Mouse (Mus musculus): ENCODE results near the gene Sltm.
"Not testable (repeated sequence)": the region's sequence is repeated elsewhere in the genome, so short reads cannot be mapped to it uniquely, and the experiment has no call there.

The Sltm gene

DNA sequence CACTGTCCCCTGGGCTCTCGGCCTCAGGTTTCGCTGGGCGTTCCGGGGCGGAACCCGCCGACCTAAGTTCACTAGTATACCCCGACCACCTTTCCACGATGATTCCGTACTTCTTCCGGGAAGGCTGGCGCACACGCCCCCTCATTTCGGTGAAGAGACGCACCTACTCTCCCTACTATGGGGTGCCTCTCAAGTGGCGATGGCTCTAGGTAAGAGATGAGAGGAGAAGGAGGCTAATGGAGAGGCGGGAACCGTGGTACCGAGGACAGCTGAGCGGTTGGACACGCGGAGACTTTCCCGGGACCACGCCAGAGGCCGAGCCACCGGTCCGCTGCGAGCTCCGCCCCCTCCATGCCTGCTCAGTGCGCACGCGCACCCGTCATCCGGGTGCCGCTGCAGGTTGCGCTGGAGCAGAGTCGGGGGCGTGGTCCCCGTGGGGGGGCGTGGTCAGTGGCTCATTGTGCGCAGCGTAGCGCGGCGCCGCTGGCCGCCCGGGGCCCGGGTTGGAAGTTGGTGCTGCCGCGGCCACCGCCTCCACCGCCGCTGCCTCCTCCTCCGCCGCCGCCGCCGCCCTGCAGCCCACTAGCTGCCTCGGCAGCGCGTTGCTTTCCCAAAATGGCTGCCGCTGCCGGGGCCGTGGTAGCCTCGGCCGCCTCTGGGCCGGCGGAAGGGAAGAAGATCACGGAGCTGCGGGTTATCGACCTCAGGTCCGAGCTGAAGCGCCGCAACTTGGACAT lies at the start of gene Sltm:
Gene Sltm, plus strand, starts transcription at position 450 of the 737 bp plus-strand sequence.
- peak; percentile 99 for DNase-seq (ENCODE audit: extremely low spot score, low spot score)

DNA sequence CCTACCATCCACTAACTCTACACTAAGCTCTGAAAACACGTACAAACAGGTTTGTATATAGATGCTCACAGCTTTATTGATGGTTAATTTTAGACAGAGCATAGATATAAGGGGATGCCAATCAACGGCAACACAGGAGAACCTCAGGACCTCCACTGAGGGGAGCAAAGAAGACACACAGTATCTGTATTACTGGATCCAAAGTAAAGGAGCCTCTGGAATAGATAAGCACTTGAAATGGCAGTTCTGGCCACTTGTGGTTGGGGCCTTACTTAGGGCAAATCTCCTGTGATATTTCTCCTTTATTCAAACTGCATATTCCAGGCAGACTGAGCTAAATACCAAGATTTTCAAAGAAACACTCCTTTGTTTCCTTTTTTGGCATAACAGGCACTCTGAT lies 49.5 kb upstream of the Sltm start:
- DNase-seq (ENCODE audit: extremely low spot score, low spot score) = no peak

DNA sequence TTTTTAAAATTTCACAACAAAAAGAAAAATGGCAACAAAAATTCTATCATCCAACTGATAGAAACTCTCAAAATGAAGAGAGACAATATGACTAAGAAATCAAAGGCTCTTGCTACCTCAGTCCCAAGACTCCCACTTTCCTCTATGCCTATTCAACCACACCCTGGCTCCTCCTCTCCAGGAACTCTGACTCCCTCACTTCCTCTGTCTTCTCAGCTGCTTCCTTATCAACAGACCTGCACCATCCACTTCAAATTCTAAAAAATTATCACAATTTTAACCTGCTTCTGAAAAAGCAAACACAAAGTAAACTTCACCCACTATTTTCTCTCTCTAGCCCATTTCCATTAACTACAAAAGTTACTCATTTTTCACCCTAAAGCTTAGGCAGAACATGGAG lies 45.6 kb upstream of the Sltm start:
- no peak for DNase-seq (ENCODE audit: extremely low spot score, low spot score)

DNA sequence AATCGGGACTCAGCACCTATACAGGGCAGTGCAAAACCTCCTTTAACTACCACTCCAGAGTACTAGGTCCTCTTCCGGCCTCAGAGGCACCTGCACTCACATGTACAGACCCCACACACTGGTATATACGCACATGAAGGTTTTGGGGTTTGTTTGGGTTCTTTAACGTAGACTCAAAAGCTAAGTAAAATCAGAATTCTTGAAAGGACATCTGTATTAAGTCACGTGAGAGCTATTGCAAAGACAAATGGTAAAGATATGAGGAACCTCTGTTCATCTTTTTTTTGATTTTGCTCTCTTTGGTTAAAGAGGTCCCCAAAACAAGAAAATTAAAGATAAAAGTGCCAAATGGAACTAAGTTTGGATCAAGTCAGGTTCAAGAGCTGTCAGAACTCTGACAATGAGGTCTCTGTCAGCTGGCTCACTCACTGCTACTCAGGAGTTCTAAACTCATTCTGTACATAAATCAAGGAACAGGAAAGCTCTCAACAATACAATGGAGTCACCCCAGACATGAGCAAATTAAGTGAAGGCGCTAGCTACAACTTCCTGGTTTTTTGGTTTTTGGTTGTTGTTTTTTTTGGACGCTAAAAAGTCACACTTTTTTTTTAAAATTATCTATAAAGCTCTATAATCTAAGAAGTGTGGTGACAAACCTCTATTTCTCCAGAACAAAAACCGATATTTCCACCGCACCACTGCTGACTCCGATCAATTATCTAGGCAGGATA lies 40.1 kb upstream of the Sltm start:
- no peak for DNase-seq (ENCODE audit: extremely low spot score, low spot score)

DNA sequence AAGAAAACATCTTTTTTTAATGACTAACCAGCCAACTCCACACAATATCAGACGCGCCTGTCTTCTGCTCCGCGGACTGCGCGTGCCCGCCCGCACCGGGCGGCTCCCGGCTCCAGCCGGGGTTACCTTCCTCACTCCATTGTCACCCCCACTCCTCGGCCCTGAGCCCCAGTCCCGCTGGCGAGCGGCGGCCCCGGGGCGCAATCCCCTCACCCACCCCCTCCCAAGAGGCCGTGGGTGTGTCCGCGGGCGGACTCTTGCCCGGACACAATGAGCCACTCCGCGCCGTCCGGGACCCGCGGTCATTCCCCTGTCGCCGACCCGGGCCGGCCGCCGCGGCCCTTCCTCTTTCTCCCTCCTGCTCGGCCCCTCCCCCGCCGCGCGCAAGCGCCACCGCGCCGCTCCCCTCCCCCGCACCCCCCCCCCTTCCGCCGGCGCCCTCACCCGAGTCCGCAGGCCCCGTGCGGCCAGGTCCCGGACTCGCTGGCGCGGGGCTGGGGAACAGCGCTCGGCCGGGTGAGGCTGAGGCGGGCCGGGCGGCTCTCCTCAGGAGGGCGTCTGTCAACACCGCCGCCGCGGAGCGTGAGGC lies 39.4 kb upstream of the Sltm start:
- DNase-seq (ENCODE audit: extremely low spot score, low spot score) = peak; percentile 83

DNA sequence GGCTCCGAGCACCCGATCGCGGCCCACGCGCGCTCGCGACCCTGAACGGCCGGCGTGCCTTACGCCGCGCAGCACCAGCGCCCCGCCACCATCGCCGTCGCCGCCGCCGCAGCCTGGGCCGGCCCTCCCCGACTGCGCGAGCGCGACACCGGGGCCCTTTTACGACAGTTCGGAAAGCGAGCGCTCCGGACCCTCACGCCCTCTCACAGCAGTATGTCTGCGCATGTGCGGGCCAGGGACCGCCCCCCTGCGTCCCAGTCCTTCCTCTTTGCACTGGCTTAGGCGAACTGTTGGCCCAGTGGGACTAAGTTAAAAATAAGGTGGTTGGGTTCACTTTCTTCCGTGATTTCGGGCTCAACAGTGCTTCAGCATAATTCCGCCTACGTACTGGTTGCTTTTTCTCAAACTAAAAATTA lies 38.9 kb upstream of the Sltm start, which contains the start of gene Rnf111:
Gene Rnf111, minus strand, starts transcription at position 100 of the 416 bp plus-strand sequence.
- DNase-seq (ENCODE audit: extremely low spot score, low spot score) = peak; percentile 96

DNA sequence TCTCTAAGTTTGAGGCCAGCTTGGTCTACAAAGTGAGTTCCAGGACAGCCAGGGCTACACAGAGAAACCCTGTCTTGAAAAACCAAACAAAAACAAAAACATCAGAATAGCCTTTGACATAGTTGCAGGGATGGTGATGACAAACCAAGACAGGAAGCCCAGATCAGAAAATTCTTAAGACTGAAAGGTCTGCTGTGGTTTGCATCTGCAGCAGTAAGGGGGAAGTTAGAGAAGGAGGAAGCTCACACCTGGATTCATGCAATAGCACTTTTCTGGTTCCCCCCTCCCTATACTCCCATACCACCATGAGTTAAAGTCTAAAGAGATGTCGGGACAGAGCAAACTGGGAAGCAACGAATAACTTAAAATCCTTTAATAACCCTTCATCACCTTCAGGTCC lies 36.4 kb upstream of the Sltm start:
- no peak for DNase-seq (ENCODE audit: extremely low spot score, low spot score)

DNA sequence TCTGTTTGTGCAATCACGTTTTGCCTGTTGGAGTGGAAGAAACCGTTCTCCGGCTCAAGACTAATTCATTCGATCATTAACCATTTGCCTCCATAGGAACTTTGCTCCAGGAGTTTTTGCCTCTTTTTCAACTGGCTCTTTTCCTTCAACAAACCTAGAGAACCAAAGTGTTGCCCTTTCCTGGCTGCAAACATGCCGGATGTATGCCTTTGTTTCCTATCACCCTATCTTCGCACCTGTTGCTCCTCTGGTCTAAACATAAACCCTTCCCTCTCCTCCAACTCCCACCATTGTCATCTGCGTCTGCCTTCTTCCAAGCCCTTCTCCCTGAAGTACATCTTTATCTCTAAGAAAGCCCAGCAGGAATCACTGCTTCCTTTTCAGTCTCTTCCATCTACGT lies 35.8 kb upstream of the Sltm start:
- DNase-seq (ENCODE audit: extremely low spot score, low spot score) = no peak

DNA sequence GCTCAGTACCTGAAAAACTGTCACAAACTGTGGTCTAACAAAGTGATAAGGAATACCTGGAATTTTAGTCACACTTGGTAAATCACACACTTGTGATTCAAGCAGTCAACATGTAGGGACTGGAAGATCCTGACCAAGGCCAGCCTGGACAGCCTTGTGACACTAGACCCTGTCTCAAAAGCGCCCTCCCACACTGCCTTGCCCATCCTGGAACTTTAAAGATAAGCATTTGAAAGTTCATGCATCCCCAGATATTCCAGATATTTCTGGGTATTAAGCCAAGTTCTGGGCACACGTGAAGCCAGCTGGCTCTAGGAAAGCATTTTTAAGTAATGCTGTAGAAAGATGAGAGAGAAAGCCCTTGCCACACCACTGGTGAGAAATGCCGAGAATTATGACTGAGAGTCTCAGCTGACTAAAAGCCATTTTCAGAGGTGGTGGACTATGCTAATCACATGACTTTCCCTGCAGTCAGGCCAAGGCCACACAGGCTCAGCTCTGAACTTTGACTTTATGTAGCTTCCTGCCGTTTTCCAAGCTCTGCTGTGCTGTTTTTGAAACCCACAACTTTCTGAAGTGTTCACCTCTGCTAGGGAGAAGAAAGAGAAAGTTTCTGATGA lies 32.5 kb upstream of the Sltm start:
- no peak for DNase-seq (ENCODE audit: extremely low spot score, low spot score)

DNA sequence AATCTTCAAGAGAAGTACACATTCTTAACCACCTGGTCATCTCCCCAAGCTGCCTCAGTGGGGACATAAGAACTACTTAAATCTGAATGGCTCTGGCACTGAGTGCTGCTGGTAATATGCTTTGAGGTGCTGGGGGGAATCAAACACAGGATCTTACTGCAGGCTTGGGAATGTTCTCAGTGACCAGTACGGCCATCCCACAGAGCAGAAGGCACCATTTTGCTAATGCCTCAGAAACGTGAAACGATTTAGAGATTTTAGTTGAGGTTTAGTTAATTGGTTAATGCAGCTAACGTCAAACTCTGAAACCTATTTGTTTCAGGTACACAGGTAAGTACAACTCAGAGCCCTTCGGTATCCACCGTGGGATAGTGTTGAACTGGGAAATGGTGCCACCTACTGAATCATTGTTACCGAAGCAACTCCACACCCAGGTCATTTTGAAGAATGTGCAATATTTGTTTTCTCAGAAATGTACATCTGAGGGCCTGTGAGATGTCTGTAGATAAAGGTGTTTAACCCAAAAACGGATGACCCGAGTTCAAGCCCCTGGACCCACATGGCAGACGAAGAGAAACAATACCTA lies 31.5 kb upstream of the Sltm start:
- DNase-seq (ENCODE audit: extremely low spot score, low spot score) = no peak

DNA sequence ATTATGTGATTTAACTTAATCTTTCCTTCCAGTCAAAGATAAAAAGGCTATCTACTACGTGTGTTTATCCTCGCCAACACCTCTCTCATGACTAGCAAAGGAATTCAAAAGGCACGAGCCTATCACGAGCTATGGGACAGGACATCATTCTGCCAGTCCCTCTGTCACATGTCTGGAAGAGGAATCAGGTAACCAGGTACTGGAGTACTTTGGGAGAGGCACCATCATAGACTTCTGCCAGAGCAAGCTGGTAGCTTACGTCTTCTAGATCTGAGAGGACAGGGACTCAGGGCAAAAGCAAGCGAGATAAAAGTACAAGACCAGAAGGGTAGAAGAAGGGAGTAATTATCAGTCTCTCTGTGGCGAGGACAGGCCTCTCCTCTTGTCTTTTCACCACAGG lies 30.9 kb upstream of the Sltm start:
- DNase-seq (ENCODE audit: extremely low spot score, low spot score) = no peak

DNA sequence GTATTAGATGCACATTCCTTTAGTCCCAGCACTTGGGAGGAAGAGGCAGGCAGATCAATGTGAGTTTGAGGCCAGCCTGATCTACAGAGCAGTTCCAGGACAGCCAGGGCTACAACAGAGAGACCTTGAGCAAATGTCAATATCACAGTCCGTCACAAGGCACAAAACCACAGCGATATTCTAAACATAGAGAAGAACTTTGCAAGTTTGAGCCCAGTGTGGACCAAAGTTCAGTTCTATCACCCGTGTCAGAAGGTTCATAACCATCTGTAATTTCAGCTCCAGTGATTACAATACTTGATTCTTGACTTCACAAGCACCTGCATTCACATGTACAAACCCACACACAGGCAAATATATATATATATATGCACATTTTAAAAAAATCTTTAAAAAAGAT lies 21.9 kb upstream of the Sltm start:
- no peak for DNase-seq (ENCODE audit: extremely low spot score, low spot score)

DNA sequence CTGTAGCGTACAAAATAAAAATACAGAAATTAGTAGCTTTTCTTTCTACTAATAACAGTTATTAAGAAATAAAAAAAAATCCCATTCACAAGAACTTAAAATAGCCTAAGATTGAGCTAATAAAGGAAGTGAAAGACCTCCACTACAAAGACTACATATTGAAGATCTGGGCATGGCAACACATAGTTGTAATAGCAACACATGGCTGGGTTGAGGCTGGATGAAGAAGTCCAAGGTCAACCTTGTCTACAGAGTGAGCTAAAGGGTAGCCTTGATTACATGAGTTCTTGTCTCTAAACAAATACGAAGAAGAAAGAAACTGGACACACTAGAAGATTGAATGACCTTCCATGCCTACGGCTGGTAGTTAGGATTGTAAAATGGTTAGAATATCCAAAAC lies 18.7 kb upstream of the Sltm start:
- DNase-seq (ENCODE audit: extremely low spot score, low spot score) = no peak

DNA sequence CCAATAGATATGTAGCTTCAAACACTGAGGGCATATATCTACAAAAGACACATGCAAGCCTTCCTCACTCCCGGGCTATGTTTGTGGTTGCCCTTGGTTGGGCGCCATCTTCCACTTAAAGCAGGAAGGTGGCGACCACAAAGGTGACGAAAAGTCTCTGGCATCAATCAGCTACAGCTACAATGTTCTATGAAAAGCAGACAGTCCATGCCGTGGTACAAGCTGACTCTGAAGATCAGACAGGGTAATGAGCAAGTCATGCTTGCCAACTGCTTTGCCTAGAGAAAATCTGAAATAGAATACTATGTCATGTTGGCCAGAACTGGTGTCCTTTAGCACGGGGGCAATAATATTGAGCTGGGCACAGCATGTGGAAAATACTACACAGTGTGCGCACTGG lies 18.2 kb upstream of the Sltm start:
- no peak for DNase-seq (ENCODE audit: extremely low spot score, low spot score)

DNA sequence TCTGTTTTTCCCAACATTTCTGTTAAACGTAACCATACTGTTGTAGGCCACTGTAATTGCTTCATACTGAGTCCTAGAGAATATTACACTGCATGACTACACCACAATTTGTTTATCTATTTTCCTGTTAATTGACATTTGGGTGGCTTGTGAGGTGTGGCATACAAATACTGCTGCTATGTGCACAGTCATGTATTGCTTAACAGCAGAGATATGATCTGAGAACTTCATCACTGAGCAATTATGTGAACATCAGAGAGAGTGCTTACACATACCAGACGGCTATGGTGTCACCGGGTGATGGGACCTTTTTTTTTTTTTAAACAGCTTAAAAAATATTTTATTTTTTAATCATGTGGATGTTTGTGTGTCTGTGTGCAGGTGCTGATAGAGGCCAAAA lies 9.2 kb upstream of the Sltm start:
- DNase-seq (ENCODE audit: extremely low spot score, low spot score) = no peak

DNA sequence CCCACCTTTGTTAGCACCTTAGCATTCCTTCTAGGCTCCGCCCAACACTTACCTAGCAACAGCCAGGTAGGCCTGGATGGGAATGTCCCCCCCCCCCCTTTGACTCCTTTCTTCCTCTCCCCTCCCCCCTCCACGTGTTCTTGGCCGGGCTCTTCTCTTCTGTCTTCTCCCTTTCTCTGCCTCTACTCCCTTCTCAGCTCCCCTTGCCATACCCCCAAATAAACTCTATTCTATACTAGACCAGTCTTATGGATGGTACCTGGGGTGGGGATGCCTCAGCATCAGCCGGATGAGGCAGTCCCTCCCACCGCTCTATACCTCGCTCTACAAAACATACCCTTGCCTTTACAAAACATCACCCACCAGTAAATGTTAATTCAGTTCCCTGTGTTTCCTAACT lies 970 bp upstream of the Sltm start:
- DNase-seq (ENCODE audit: extremely low spot score, low spot score) = no peak

DNA sequence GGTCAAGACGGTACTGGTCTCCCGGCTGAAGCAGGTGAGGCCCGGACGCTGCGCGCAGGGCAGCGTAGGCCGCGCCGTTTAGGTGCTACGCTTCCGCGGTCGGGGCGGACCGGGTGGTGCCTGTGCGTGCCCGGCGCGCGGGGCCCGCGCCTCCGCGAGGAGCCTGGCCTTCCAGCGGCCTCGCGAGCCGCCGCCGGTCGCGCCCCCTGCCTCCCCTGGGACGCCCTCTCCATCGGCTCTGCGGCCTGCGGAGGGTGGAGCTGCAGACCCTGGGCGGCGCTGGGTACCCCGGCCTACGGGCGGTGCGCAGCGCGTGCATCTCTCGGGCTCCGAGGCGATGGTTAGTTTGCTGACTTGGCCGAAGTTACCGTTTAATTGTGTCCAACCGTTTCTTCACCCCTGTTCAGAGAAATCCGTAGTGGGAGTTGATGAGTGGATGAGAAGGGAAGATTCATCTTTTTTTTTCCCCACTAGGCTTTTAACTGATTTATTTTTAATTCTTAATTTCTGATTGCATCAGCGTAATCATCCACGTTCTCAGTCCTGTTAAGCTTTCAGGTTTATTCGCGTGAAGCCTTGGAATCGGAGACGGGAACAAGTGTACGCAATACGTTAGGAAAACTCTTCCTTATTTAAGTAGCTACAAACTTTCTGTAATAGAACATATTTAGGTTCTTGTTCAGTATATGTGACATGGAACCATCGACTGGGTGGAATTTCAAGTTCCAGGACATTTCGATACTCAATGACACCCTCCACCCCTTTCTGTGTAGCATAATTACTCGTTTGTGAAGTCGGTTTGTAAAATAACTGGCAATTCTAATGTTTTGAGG lies 710 bp downstream of the Sltm start:
- DNase-seq (ENCODE audit: extremely low spot score, low spot score) = no peak

DNA sequence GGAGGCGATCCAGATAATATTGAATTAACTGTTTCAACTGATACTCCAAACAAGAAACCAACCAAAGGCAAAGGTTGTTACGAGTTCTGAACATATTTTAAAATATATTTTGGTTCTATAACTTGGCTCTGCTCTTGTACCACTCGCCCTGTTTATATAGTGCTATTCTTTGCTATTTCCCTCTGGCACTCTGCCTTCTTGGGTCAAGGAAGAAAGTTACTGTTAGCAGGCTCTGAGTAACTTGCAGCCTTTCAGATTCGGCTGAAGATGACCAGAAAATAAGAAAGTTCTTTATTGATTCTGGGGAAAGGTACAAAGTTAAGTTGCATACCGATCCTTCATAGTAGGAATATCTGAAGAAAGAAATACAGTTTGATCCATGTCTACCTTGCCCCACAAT lies 1.4 kb downstream of the Sltm start:
- no peak for DNase-seq (ENCODE audit: extremely low spot score, low spot score)

DNA sequence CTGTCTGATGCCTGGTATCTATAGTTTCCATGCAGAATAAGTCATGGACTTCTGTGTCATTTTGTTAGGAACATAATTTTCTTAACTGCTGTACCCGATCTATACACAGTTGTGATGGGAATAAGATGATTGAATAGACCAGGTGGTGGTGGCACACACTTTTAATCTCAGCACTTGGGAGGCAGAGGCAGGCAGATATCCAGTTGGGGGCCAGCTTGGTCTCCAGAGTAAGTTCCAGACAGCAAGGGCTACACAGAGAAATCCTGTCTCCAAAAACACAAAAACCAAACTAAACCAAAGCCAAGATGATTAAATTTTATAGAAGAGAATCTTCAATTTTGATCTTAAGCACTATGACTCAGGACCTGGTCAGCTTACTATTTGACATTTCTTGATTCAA lies 2.3 kb downstream of the Sltm start:
- no peak for DNase-seq (ENCODE audit: extremely low spot score, low spot score)

DNA sequence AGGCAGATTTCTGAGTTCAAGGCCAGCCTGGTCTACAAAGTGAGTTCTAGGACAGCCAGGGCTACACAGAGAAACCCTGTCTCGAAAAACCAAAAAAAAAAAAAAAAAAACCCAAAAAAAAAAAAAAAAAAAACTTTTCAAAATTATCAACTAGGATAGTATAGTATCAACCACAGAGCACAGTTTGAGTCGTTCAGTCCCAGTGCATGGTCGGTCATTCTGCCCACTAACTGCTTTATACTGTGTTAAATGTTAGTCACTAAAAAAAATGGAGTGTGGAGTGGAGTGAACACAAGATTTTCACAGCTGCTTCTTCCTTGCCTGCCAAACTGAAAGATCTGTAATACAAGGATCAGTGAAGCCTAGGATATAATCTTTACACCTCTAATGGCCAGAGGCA lies 4.0 kb downstream of the Sltm start:
- DNase-seq (ENCODE audit: extremely low spot score, low spot score) = not testable (repeated sequence)

DNA sequence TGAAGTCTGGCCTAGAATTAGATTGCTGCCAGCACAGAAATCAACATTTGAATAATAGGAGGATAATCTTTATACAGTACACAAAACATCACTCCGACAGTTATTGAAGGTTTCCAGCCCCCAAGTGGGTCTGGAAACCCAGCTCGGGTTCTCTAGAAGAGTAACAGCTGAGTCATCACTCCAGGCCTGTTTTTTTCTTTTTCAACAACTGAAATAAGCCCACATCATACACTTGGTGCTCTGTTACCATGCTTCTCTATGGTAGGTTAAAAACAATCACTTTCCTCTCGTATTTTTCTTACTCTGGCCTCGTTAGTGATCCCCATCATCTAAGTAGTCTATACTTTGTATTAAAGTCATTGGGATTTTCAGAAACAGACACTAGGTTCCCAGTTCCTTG lies 5.8 kb downstream of the Sltm start:
- DNase-seq (ENCODE audit: extremely low spot score, low spot score) = no peak
